Mouse (Mus musculus) MEL (cell line): ENCODE data around the gene Tmem95. TPM values are rescaled to one million over a fixed set of nuclear protein-coding genes. Genes with fewer than 3 reads are reported as not detected.

Experiments
- DNase-seq: peaks from one replicate; pipeline ENCODE4 v3.0.0; 2011; ENCODE audit warnings: low read depth, low spot score
- H3K27ac ChIP-seq: 2 replicates; pipeline ENCODE4 v1.5.1; 2012; ENCODE audit warnings: low read depth, mild to moderate bottlenecking, control low read depth, low read length, moderate library complexity; ENCODE audit not compliant: control insufficient read depth
- H3K27me3 ChIP-seq, 2 experiments: fragments of 150-350 bp in 1 of 2; sonication (generic) in 1 of 2; 2 replicates each; pipeline ENCODE4 v1.6.1; 2012; ENCODE audit warnings: low read length in 2 of 2, mild to moderate bottlenecking in 2 of 2, improper control_type of control experiment in 1 of 2, moderate library complexity in 1 of 2; ENCODE audit not compliant: insufficient read depth in 2 of 2, control insufficient read depth in 1 of 2
- H3K36me3 ChIP-seq, 2 experiments: 2 replicates each; pipeline ENCODE4 v1.6.1; 2012 to 2014; ENCODE audit warnings: low read length in 2 of 2, improper control_type of control experiment in 1 of 2, inconsistent platforms in 1 of 2, mild to moderate bottlenecking in 1 of 2; ENCODE audit not compliant: insufficient read depth in 2 of 2, control insufficient read depth in 1 of 2
- H3K4me1 ChIP-seq, 2 experiments: fragments of 150-350 bp in 1 of 2; sonication (generic) in 1 of 2; 2 replicates each; pipeline ENCODE4 v1.6.1; 2012; ENCODE audit warnings: low read length in 2 of 2, improper control_type of control experiment in 1 of 2, mild to moderate bottlenecking in 1 of 2; ENCODE audit not compliant: insufficient read depth in 2 of 2, control insufficient read depth in 1 of 2
- H3K4me3 ChIP-seq, 2 experiments: fragments of 150-350 bp in 1 of 2; sonication (generic) in 1 of 2; 2 replicates each; pipeline ENCODE4 v1.5.1; 2012; ENCODE audit warnings: low read depth in 2 of 2, low read length in 2 of 2, mild to moderate bottlenecking in 2 of 2, moderate library complexity in 2 of 2, control low read depth in 1 of 2, improper control_type of control experiment in 1 of 2; ENCODE audit not compliant: control insufficient read depth in 1 of 2, insufficient read depth in 1 of 2
- H3K79me2 ChIP-seq: 2 replicates; pipeline ENCODE4 v1.6.1; 2012; ENCODE audit warnings: mild to moderate bottlenecking, low read length, moderate library complexity; ENCODE audit not compliant: control insufficient read depth, poor library complexity, insufficient read depth
- H3K9ac ChIP-seq: 2 replicates; pipeline ENCODE4 v1.6.1; 2012; ENCODE audit warnings: low read depth, mild to moderate bottlenecking, control low read depth, low read length, moderate library complexity; ENCODE audit not compliant: control insufficient read depth, poor library complexity, severe bottlenecking
- H3K9me3 ChIP-seq: fragments of 150-350 bp; sonication (generic); replicated peaks from 2 replicates; pipeline ENCODE4 v1.6.1; 2012; ENCODE audit warnings: mild to moderate bottlenecking, low read length, improper control_type of control experiment, moderate library complexity; ENCODE audit not compliant: insufficient read depth
- BHLHE40 ChIP-seq: IDR thresholded peaks from 2 replicates; pipeline ENCODE4 v1.6.1; 2012; ENCODE audit warnings: low read depth, mild to moderate bottlenecking, inconsistent platforms, low read length, improper control_type of control experiment, borderline replicate concordance
- CTCF ChIP-seq, 3 experiments: IDR thresholded peaks in 2 of 3; conservative IDR thresholded peaks in 1 of 3; 2 replicates each; pipeline ENCODE4 v1.5.1; 2011 to 2012; ENCODE audit warnings: low read length in 3 of 3, low read depth in 2 of 3, mild to moderate bottlenecking in 2 of 3, improper control_type of control experiment in 1 of 3, inconsistent platforms in 1 of 3, mixed read lengths in 1 of 3, moderate library complexity in 1 of 3; ENCODE audit not compliant: control insufficient read depth in 1 of 3, insufficient read depth in 1 of 3, poor library complexity in 1 of 3, severe bottlenecking in 1 of 3
- E2F4 ChIP-seq: IDR thresholded peaks from 2 replicates; pipeline ENCODE4 v1.6.1; 2011; ENCODE audit warnings: low read depth, low read length, improper control_type of control experiment, borderline replicate concordance
- ELF1 ChIP-seq: IDR thresholded peaks from 2 replicates; pipeline ENCODE4 v1.6.1; 2014; ENCODE audit warnings: low read depth, mild to moderate bottlenecking, inconsistent platforms, low read length, improper control_type of control experiment, moderate library complexity
- EP300 ChIP-seq, 2 experiments: IDR thresholded peaks; 2 replicates each; pipeline ENCODE4 v1.6.1; 2011; ENCODE audit warnings: improper control_type of control experiment in 2 of 2, low read length in 2 of 2, low read depth in 1 of 2, mild to moderate bottlenecking in 1 of 2
- ETS1 ChIP-seq: IDR thresholded peaks from 2 replicates; pipeline ENCODE4 v1.6.1; 2012; ENCODE audit warnings: low read depth, mild to moderate bottlenecking, inconsistent platforms, low read length, improper control_type of control experiment, moderate library complexity
- GABPA ChIP-seq: IDR thresholded peaks from 2 replicates; pipeline ENCODE4 v1.6.1; 2012; ENCODE audit warnings: low read depth, mild to moderate bottlenecking, inconsistent platforms, low read length, improper control_type of control experiment, moderate library complexity
- GATA1 ChIP-seq: IDR thresholded peaks from 2 replicates; pipeline ENCODE4 v1.6.1; 2011; ENCODE audit warnings: low read depth, low read length, improper control_type of control experiment
- JUND ChIP-seq: IDR thresholded peaks from 2 replicates; pipeline ENCODE4 v1.6.1; 2011; ENCODE audit warnings: low read depth, mild to moderate bottlenecking, improper control_type of control experiment, low read length
- KAT2A ChIP-seq: conservative IDR thresholded peaks from 2 replicates; pipeline ENCODE4 v1.6.1; 2012; ENCODE audit warnings: low read depth, low read length, improper control_type of control experiment, inconsistent platforms
- MAFK ChIP-seq: IDR thresholded peaks from 2 replicates; pipeline ENCODE4 v1.6.1; 2011; ENCODE audit warnings: low read depth, mild to moderate bottlenecking, low read length, improper control_type of control experiment, borderline replicate concordance
- MAX ChIP-seq: IDR thresholded peaks from 2 replicates; pipeline ENCODE4 v1.6.1; 2011; ENCODE audit warnings: low read length, improper control_type of control experiment
- MAZ ChIP-seq: IDR thresholded peaks from 2 replicates; pipeline ENCODE4 v1.6.1; 2012; ENCODE audit warnings: low read depth, mild to moderate bottlenecking, inconsistent platforms, low read length, improper control_type of control experiment
- MEF2A ChIP-seq: IDR thresholded peaks from 2 replicates; pipeline ENCODE4 v1.6.1; 2014; ENCODE audit warnings: low read depth, mild to moderate bottlenecking, inconsistent platforms, low read length, improper control_type of control experiment; ENCODE audit not compliant: poor library complexity, insufficient replicate concordance, severe bottlenecking; ENCODE audit errors: extremely low read depth
- MXI1 ChIP-seq: IDR thresholded peaks from 2 replicates; pipeline ENCODE4 v1.6.1; 2011; ENCODE audit warnings: mild to moderate bottlenecking, low read depth, low read length, improper control_type of control experiment
- MYB ChIP-seq: IDR thresholded peaks from 2 replicates; pipeline ENCODE4 v1.6.1; 2011; ENCODE audit warnings: mild to moderate bottlenecking, low read depth, low read length, improper control_type of control experiment
- MYC ChIP-seq: IDR thresholded peaks from 2 replicates; pipeline ENCODE4 v1.6.1; 2011; ENCODE audit warnings: low read depth, mild to moderate bottlenecking, low read length, improper control_type of control experiment, moderate library complexity
- NELFE ChIP-seq: IDR thresholded peaks from 2 replicates; pipeline ENCODE4 v1.6.1; 2011; ENCODE audit warnings: low read depth, low read length, improper control_type of control experiment
- NRF1 ChIP-seq: IDR thresholded peaks from 2 replicates; pipeline ENCODE4 v1.6.1; 2014; ENCODE audit warnings: low read depth, mild to moderate bottlenecking, inconsistent platforms, low read length, improper control_type of control experiment, moderate library complexity; ENCODE audit not compliant: poor library complexity, insufficient read depth, severe bottlenecking
- POLR2AphosphoS2 ChIP-seq: IDR thresholded peaks from 2 replicates; pipeline ENCODE4 v1.6.1; 2011; ENCODE audit warnings: low read length, improper control_type of control experiment
- POLR2AphosphoS5 ChIP-seq: IDR thresholded peaks from 2 replicates; pipeline ENCODE4 v1.6.1; 2012; ENCODE audit warnings: low read depth, borderline replicate concordance, mild to moderate bottlenecking, inconsistent platforms, low read length, moderate library complexity, mixed read lengths
- RAD21 ChIP-seq: IDR thresholded peaks from 2 replicates; pipeline ENCODE4 v1.6.1; 2011; ENCODE audit warnings: mild to moderate bottlenecking, low read depth, low read length, improper control_type of control experiment
- RCOR1 ChIP-seq: IDR thresholded peaks from 2 replicates; pipeline ENCODE4 v1.6.1; 2012; ENCODE audit warnings: low read depth, mild to moderate bottlenecking, inconsistent platforms, low read length, improper control_type of control experiment
- SIN3A ChIP-seq: IDR thresholded peaks from 2 replicates; pipeline ENCODE4 v1.6.1; 2012; ENCODE audit warnings: low read length, improper control_type of control experiment, inconsistent platforms
- SMC3 ChIP-seq: IDR thresholded peaks from 2 replicates; pipeline ENCODE4 v1.6.1; 2011; ENCODE audit warnings: low read depth, low read length, improper control_type of control experiment
- TAL1 ChIP-seq: IDR thresholded peaks from 2 replicates; pipeline ENCODE4 v1.6.1; 2012; ENCODE audit warnings: mild to moderate bottlenecking, inconsistent platforms, low read length, moderate library complexity, mixed read lengths
- TBP ChIP-seq: IDR thresholded peaks from 2 replicates; pipeline ENCODE4 v1.8.0; 2011; ENCODE audit warnings: low read depth, low read length, improper control_type of control experiment
- TCF12 ChIP-seq: IDR thresholded peaks from 2 replicates; pipeline ENCODE4 v1.6.1; 2014; ENCODE audit warnings: low read depth, mild to moderate bottlenecking, inconsistent platforms, low read length, improper control_type of control experiment, moderate library complexity
- USF1 ChIP-seq: IDR thresholded peaks from 2 replicates; pipeline ENCODE4 v1.6.1; 2014; ENCODE audit warnings: low read depth, mild to moderate bottlenecking, inconsistent platforms, low read length, improper control_type of control experiment, moderate library complexity
- USF2 ChIP-seq, 2 experiments: IDR thresholded peaks; 2 replicates each; pipeline ENCODE4 v1.6.1; 2011 to 2012; ENCODE audit warnings: improper control_type of control experiment in 2 of 2, low read length in 2 of 2, borderline replicate concordance in 1 of 2, inconsistent platforms in 1 of 2, low read depth in 1 of 2, mild to moderate bottlenecking in 1 of 2; ENCODE audit not compliant: insufficient read depth in 1 of 2
- ZC3H11A ChIP-seq: IDR thresholded peaks from 2 replicates; pipeline ENCODE4 v1.6.1; 2012; ENCODE audit warnings: low read depth, mild to moderate bottlenecking, inconsistent platforms, low read length, improper control_type of control experiment
- ZKSCAN1 ChIP-seq: IDR thresholded peaks from 2 replicates; pipeline ENCODE4 v1.6.1; 2012; ENCODE audit warnings: low read depth, mild to moderate bottlenecking, inconsistent platforms, low read length, improper control_type of control experiment, moderate library complexity
- ZMIZ1 ChIP-seq: IDR thresholded peaks from 2 replicates; pipeline ENCODE4 v1.6.1; 2012; ENCODE audit warnings: low read depth, mild to moderate bottlenecking, inconsistent platforms, low read length, improper control_type of control experiment, moderate library complexity
- polyA plus RNA-seq, 2 experiments: library from polyadenylated mRNA; stranded (reverse) in 1 of 2; unstranded in 1 of 2; fragments of >175 nt in 1 of 2; fragments of >200 nt in 1 of 2; gene quantifications; 2 replicates each; pipeline versions ENCODE4 v1.2.1 to v1.2.4; 2012; ENCODE audit warnings: low replicate concordance in 2 of 2, low read depth in 1 of 2; ENCODE audit not compliant: insufficient read length in 2 of 2, insufficient read depth in 1 of 2, missing spikeins in 1 of 2
- total RNA-seq: library from RNA; depleted of rRNA; stranded (reverse); fragments of 300-350 nt; gene quantifications from 2 replicates; pipeline ENCODE4 v1.2.3, GENCODE M21; 2012

Tmem95 gene
- total and polyA plus RNA-seq, 3 experiments, result not detected

DNA sequence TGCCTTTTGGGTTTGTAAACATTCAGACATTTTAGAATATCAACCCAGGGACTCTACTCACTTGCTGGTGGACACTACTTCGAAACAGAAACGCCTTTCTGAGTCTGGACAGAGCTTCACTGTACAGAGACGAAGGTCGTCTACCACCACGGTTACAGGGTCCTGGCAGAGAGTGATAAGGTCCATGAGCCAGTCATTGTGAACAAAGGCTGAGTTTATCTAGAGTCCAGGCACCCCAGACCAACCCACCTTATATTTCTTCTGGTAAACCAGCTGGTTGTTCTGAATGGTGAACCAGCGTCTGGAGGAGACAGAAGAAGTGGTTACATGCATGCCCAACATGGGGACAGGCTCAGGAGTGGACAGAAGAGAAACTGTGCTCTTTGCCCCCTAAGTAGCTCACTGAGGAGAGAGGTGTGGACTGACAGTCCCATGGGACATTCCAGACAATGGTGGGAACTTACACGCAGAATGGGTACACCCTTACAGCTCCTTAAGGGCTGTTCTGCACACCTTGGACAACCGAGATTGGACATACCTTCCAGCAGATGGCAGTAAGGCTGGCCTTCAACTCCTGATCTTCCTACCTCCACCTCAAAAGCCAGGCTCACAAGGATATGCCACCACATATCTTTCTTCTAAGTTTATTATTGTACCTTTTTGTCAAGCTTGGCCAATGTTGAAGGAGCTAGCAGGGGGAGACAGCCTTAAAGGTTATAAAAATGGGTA is 9.3 kb upstream of the Tmem95 start:
- Histone ChIP-seq H3K9ac (no peak overlapping the region), H3K36me3 (peaks cover 0 to 17% of the 10 kb centered on the region in 2 experiments; a peak in 2 of 4 replicates)
- peak; percentile 43 for DNase-seq

GRCm38 (mm10) chr11:69884663-69885062 is 6.8 kb upstream of the Tmem95 start:
- no peak for TF ChIP-seq GABPA
- no peak for TF ChIP-seq USF2 (IDR thresholded peaks at IDR 0.05; ENCODE audit: borderline replicate concordance in 1 of 2, insufficient read depth in 1 of 2, low read depth in 1 of 2, low read length in 2 of 2)
- no peak for TF ChIP-seq TAL1
- no peak for TF ChIP-seq BHLHE40
- TF ChIP-seq POLR2AphosphoS5, result no peak
- TF ChIP-seq MEF2A, result no peak
- no peak for TF ChIP-seq KAT2A
- TF ChIP-seq NRF1, result no peak
- no peak for DNase-seq

More for the DNA sequence above, 9.3 kb upstream of the Tmem95 start:
- no peak for TF ChIP-seq MAX
- peak; percentile 43 for TF ChIP-seq TAL1
- TF ChIP-seq MEF2A, result no peak
- TF ChIP-seq ZC3H11A, result 0 out of 2 replicates have a peak, but pooled peaks have one; percentile 12
- no peak for TF ChIP-seq MXI1
- no peak for TF ChIP-seq ETS1
- no peak for TF ChIP-seq EP300 (IDR thresholded peaks at IDR 0.05; ENCODE audit: low read depth in 1 of 2, low read length in 2 of 2)
- no peak for TF ChIP-seq GATA1
- no peak for TF ChIP-seq GABPA
- no peak for TF ChIP-seq NELFE
- TF ChIP-seq TCF12, result no peak
- TF ChIP-seq ZMIZ1, result no peak
- TF ChIP-seq ELF1, result no peak
- no peak for TF ChIP-seq MYB
- no peak for TF ChIP-seq USF1
- TF ChIP-seq MYC, result no peak
- TF ChIP-seq MAZ, result no peak
- no peak for TF ChIP-seq JUND
- TF ChIP-seq POLR2AphosphoS5, result no peak
- TF ChIP-seq E2F4, result no peak
- no peak for TF ChIP-seq TBP
- TF ChIP-seq ZKSCAN1, result no peak
- peak; percentile 24 to 52 (median 31); a peak in 4 of 6 replicates for TF ChIP-seq CTCF (IDR thresholded peaks at IDR 0.05 in 2 of 3, conservative IDR thresholded peaks at IDR 0.05 in 1 of 3; ENCODE audit: control insufficient read depth in 1 of 3, insufficient read depth in 1 of 3, low read depth in 2 of 3, low read length in 3 of 3, poor library complexity in 1 of 3, severe bottlenecking in 1 of 3)
- TF ChIP-seq SMC3, result peak; percentile 59
- no peak for TF ChIP-seq MAFK
- no peak for TF ChIP-seq POLR2AphosphoS2
- TF ChIP-seq SIN3A, result no peak
- no peak for TF ChIP-seq NRF1
- TF ChIP-seq RAD21, result peak; percentile 24
- no peak for TF ChIP-seq RCOR1
- TF ChIP-seq, all 39 proteins: peak for 5
- H3K27ac ChIP-seq, result no peak overlapping the region
- H3K27me3 ChIP-seq, result no peaks in the 10 kb centered on the region
- H3K4me3 ChIP-seq, result no peak overlapping the region
- H3K9me3 ChIP-seq, result no peaks in the 10 kb centered on the region
- peaks cover 11 to 30% of the 10 kb centered on the region in 2 experiments for H3K4me1 ChIP-seq
- H3K79me2 ChIP-seq, result no peaks in the 10 kb centered on the region

More at GRCm38 (mm10) chr11:69884663-69885062, 6.8 kb upstream of the Tmem95 start:
- H3K9ac ChIP-seq, result no peak overlapping the region
- H3K27ac ChIP-seq, result no peak overlapping the region
- H3K36me3 ChIP-seq, result peaks cover 0 to 12% of the 10 kb centered on the region in 2 experiments; a peak in 2 of 4 replicates
- peaks cover 3 to 30% of the 10 kb centered on the region in 2 experiments for H3K4me1 ChIP-seq
- no peaks in the 10 kb centered on the region for H3K27me3 ChIP-seq
- no peak overlapping the region for H3K4me3 ChIP-seq
- no peaks in the 10 kb centered on the region for H3K79me2 ChIP-seq
- H3K9me3 ChIP-seq, result no peaks in the 10 kb centered on the region
